Mouse (Mus musculus): ENCODE measurements at regions not wholly inside any gene's neighbourhood (a gene's known extent, or its start where the extent isn't known, plus 50 kb on each side); places are given as distances from the start of the nearest gene placed in this dataset.

GRCm38 (mm10) chr1:81913561-81913964 is 319.3 kb upstream of the Gm9747 start:
- no peak for TF ChIP-seq RAD21 (IDR thresholded peaks at IDR 0.05; ENCODE audit: low read depth, low read length)
- no peak for TF ChIP-seq E2F4 (IDR thresholded peaks at IDR 0.05; ENCODE audit: insufficient replicate concordance, low read depth, low read length)
- TF ChIP-seq CHD1 (IDR thresholded peaks at IDR 0.05; ENCODE audit: low read depth, low read length): no peak
- no peak for TF ChIP-seq MXI1 (IDR thresholded peaks at IDR 0.05; ENCODE audit: low read depth, low read length)
- TF ChIP-seq NRF1 (IDR thresholded peaks at IDR 0.05; ENCODE audit: low read depth, low read length): no peak
- TF ChIP-seq MEF2A (IDR thresholded peaks at IDR 0.05; ENCODE audit: borderline replicate concordance, low read depth, low read length): no peak
- no peak for TF ChIP-seq MAFK (IDR thresholded peaks at IDR 0.05; ENCODE audit: insufficient replicate concordance, low read length)
- TF ChIP-seq POLR2A (IDR thresholded peaks at IDR 0.05; ENCODE audit: low read depth, low read length): no peak
- in situ Hi-C loops (cut with MboI; ENCODE audit: low pct_ligation_motif_present, low pct_unique_long_range_greater_than_20kb, low sequenced_read_pairs) (no loop called here), dilution Hi-C loops (cut with MboI; ENCODE audit: extremely low pct_ligation_motif_present, extremely low pct_unique_long_range_greater_than_20kb, low sequenced_read_pairs) (no loop called here)
- no peaks in the 10 kb centered on the region for H3K27me3 ChIP-seq (replicated peaks)
- no peaks in the 10 kb centered on the region for H3K4me1 ChIP-seq (ENCODE audit: control insufficient read depth in 1 of 2, insufficient read depth in 2 of 2)
- no peak overlapping the region for H3K9ac ChIP-seq (ENCODE audit: insufficient read depth, low read depth)
- H3K4me2 ChIP-seq (ENCODE audit: insufficient read depth, low read depth, poor library complexity, severe bottlenecking): no peak overlapping the region
- no peak for DNase-seq (ENCODE audit: extremely low read depth)
- H3K9me3 ChIP-seq (replicated peaks; ENCODE audit: low read length): no peaks in the 10 kb centered on the region
- H3K27ac ChIP-seq (ENCODE audit: insufficient read depth, low read depth): no peak overlapping the region
- H3K4me3 ChIP-seq (replicated peaks in 1 of 3; ENCODE audit: low read depth in 2 of 3, low read length in 2 of 3, poor library complexity in 1 of 3): no peak overlapping the region
- no peaks in the 10 kb centered on the region for H3K79me2 ChIP-seq (replicated peaks; ENCODE audit: control insufficient read depth, extremely low read depth, insufficient read depth, poor library complexity, severe bottlenecking)
- no peaks in the 10 kb centered on the region for H3K36me3 ChIP-seq (replicated peaks in 1 of 2; ENCODE audit: control insufficient read depth in 1 of 2, insufficient read depth in 1 of 2, low read length in 1 of 2)

DNA sequence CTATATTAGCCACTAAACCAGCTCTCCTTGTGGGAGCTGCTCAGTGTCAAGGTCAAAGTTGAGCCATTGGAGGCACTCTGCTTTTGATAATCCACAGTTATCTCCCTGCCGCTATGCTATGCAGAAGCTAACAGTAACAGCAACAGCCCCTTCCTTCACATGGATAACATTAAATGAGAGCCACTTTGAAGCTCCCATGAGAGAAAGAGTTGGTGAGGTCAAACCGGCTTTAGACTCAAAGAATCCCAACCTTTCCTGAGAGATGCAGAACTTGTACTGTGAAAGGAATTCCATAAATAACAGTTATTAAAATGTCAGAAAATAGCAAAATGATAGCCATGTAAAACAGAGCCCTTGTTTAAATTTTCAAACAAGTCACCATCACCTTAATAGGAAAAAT is 316.1 kb upstream of the Gm9747 start:
- Histone ChIP-seq H3K4me2 (ENCODE audit: insufficient read depth, low read depth, poor library complexity, severe bottlenecking) (no peak overlapping the region), H3K27me3 (replicated peaks) (no peaks in the 10 kb centered on the region), H3K9me3 (replicated peaks; ENCODE audit: low read length) (no peaks in the 10 kb centered on the region), H3K4me3 (replicated peaks in 1 of 3; ENCODE audit: low read depth in 2 of 3, low read length in 2 of 3, poor library complexity in 1 of 3) (no peak overlapping the region), H3K4me1 (ENCODE audit: control insufficient read depth in 1 of 2, insufficient read depth in 2 of 2) (no peaks in the 10 kb centered on the region), H3K79me2 (replicated peaks; ENCODE audit: control insufficient read depth, extremely low read depth, insufficient read depth, poor library complexity, severe bottlenecking) (no peaks in the 10 kb centered on the region), H3K9ac (ENCODE audit: insufficient read depth, low read depth) (no peak overlapping the region), H3K27ac (ENCODE audit: insufficient read depth, low read depth) (no peak overlapping the region), H3K36me3 (replicated peaks in 1 of 2; ENCODE audit: control insufficient read depth in 1 of 2, insufficient read depth in 1 of 2, low read length in 1 of 2) (no peaks in the 10 kb centered on the region)
- DNase-seq (ENCODE audit: extremely low read depth): no peak
- in situ Hi-C loops (cut with MboI; ENCODE audit: low pct_ligation_motif_present, low pct_unique_long_range_greater_than_20kb, low sequenced_read_pairs): no loop called here
- TF ChIP-seq HCFC1 (IDR thresholded peaks at IDR 0.05; ENCODE audit: low read depth, low read length) (no peak), ZNF384 (IDR thresholded peaks at IDR 0.05; ENCODE audit: low read depth, low read length) (no peak)
- dilution Hi-C loops (cut with MboI; ENCODE audit: extremely low pct_ligation_motif_present, extremely low pct_unique_long_range_greater_than_20kb, low sequenced_read_pairs): no loop called here

DNA sequence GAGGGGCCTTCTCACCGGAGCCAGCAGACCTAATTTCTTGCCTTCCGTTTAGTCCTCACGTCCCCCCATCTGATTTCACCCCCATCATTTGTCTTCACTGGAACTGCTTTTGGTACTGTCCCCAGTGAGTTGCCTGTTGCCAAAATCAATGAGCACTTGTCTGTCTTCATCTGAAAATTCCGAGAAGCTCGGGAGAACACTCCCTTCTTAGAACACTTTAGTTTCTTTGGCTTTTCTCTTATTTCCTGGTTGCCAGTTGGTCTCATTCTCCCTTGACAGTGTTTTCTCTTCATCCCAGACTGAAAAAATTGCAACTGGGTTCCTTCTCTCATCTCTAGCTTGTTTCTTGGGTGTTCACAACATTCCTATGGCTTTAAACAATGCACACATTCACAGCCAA is 305.2 kb upstream of the Gm9747 start:
- TF ChIP-seq SIN3A (IDR thresholded peaks at IDR 0.05; ENCODE audit: low read length) (no peak), RCOR1 (conservative IDR thresholded peaks at IDR 0.05; ENCODE audit: low read depth, low read length) (no peak), TBP (conservative IDR thresholded peaks at IDR 0.05; ENCODE audit: low read depth, low read length) (no peak), USF1 (IDR thresholded peaks at IDR 0.05; ENCODE audit: low read depth, low read length) (no peak), IRF4 (IDR thresholded peaks at IDR 0.05; ENCODE audit: low read depth, low read length) (no peak), ZNF384 (IDR thresholded peaks at IDR 0.05; ENCODE audit: low read depth, low read length) (no peak), NELFE (IDR thresholded peaks at IDR 0.05; ENCODE audit: low read depth, low read length) (no peak), ETS1 (conservative IDR thresholded peaks at IDR 0.05; ENCODE audit: low read depth, low read length) (no peak), CHD2 (IDR thresholded peaks at IDR 0.05; ENCODE audit: low read length) (no peak)
- in situ Hi-C loops (cut with MboI; ENCODE audit: low pct_ligation_motif_present, low pct_unique_long_range_greater_than_20kb, low sequenced_read_pairs): no loop called here
- no peak overlapping the region for H3K4me2 ChIP-seq (ENCODE audit: insufficient read depth, low read depth, poor library complexity, severe bottlenecking)

More for the DNA sequence above, 305.2 kb upstream of the Gm9747 start:
- Histone ChIP-seq H3K4me3 (replicated peaks in 1 of 3; ENCODE audit: low read depth in 2 of 3, low read length in 2 of 3, poor library complexity in 1 of 3) (no peak overlapping the region), H3K36me3 (replicated peaks in 1 of 2; ENCODE audit: control insufficient read depth in 1 of 2, insufficient read depth in 1 of 2, low read length in 1 of 2) (no peaks in the 10 kb centered on the region), H3K9ac (ENCODE audit: insufficient read depth, low read depth) (no peak overlapping the region), H3K27me3 (replicated peaks) (no peaks in the 10 kb centered on the region), H3K9me3 (replicated peaks; ENCODE audit: low read length) (no peaks in the 10 kb centered on the region), H3K27ac (ENCODE audit: insufficient read depth, low read depth) (no peak overlapping the region), H3K4me1 (ENCODE audit: control insufficient read depth in 1 of 2, insufficient read depth in 2 of 2) (peaks cover 0 to 4% of the 10 kb centered on the region in 2 experiments; a peak in 2 of 4 replicates), H3K79me2 (replicated peaks; ENCODE audit: control insufficient read depth, extremely low read depth, insufficient read depth, poor library complexity, severe bottlenecking) (no peaks in the 10 kb centered on the region)
- no peak for DNase-seq (ENCODE audit: extremely low read depth)
- dilution Hi-C loops (cut with MboI; ENCODE audit: extremely low pct_ligation_motif_present, extremely low pct_unique_long_range_greater_than_20kb, low sequenced_read_pairs): no loop called here

Data from CH12.LX (cell line).